Mouse (Mus musculus) thymus, adult 18-20 months (tissue): ENCODE measurements around the gene Cmc1.

ENCODE experiments used
- DNase-seq, 2 experiments: peaks; one replicate each; pipeline ENCODE4 v3.0.0; 2022; ENCODE audit warnings: mixed read lengths in 2 of 2

Cmc1 gene

GRCm38 (mm10) chr9:118024966-118025365 is 125.0 kb downstream of the Cmc1 start:
- no peak for DNase-seq
